Mouse (Mus musculus): ENCODE results near the gene G0s2.

DNA sequence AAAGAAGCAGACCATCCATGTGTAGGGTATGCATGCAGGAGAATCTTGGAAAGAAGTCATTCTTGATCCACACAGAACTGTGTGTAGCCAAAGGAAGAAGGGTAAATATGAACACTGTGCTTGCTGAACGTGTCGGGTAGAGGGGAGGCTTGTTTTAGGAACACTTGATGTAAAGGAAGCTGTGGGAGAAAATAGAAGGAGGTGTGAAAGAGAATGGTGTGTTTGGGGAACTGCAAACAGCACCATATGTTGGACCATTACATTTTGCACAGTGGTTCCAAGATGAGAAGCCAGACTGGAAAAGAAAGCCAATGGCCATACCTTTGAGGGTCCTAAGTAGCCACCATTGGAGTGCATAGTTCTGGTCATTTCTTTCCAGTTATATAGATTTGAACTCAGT, 23.0 kb downstream of the G0s2 start:
- TF ChIP-seq CTCF (conservative IDR thresholded peaks at IDR 0.05; ENCODE audit: insufficient read depth, insufficient read length, low read depth, low read length): no peak
- TF ChIP-seq POLR2A (IDR thresholded peaks at IDR 0.05; ENCODE audit: low read depth, low read length): no peak

Measured in kidney, adult 2 months (tissue).